Mouse (Mus musculus): ENCODE measurements around the gene Ltk. TPM values are rescaled to one million over a fixed set of nuclear protein-coding genes. Genes with fewer than 3 reads are reported as not detected.

Ltk gene
- polyA plus RNA-seq, 1 experiment = 15.0 TPM

DNA sequence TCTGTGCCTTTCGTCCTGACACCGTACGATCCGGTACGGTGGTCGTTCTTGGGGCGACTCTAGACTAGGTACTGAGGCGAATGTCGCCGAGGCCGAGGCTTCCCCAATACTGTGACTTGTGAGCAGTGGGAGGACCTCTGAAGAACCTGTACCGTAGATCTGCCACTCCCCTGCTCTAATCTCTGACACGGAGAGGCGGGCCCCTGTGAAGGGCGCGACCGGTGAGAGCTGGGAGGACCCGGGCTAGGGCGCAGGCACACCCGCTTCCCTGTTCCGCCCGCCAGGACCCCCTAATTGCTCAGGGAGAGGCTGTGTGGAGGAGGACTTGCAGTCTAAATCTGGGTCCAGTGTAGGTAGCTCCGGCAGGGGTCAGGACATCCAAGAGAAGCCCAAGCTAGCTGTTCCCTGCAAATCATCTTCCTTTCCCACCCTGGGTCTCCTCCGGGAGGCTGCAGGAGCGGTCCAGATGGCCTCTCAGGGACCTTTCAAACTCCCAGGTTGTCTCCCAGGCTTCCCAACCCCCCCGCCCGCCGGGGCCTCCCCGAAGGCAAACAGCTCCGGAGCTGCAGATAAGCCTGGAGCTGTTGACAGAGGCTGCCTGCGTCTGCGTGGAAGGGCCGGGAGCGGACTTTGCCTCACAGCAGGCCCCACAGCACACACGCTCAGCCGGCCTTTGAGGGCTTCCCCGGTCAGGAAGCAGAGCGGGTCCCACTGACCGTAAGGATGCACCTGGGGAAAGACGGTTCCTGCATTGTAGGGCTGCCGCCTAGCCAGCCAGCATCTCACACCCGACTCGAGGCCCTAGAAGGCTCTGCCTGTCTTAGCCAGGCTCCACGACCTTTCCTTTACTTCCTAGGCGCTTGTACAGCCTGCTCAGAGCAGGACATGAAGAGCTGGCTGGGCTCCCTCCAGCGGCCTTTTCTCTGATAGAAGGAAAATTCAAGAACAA is 15.8 kb downstream of the Ltk start:
- TF ChIP-seq POLR2A (IDR thresholded peaks at IDR 0.05; ENCODE audit: low read depth, low read length) = no peak
- no peak for TF ChIP-seq CTCF (IDR thresholded peaks at IDR 0.05; ENCODE audit: extremely low read depth, insufficient read depth, insufficient read length, insufficient replicate concordance)
- WGBS = 18% methylated on average over 46 of the region's 46 CpGs
- H3K27ac ChIP-seq (ENCODE audit: insufficient read depth, low read length) = no peak overlapping the region
- H3K4me1 ChIP-seq (ENCODE audit: control insufficient read depth, insufficient read depth, insufficient read length) = peaks cover 22% of the 10 kb centered on the region
- no peak overlapping the region; the same call in 1 of the 2 replicates for H3K4me3 ChIP-seq (ENCODE audit: extremely low read depth, insufficient read depth, insufficient read length)
- DNase-seq (ENCODE audit: low read depth in 1 of 2, low spot score in 2 of 2) = no peak
- H3K27me3 ChIP-seq (ENCODE audit: control insufficient read depth, insufficient read depth, low read length) = peaks cover 10% of the 10 kb centered on the region
- no peaks in the 10 kb centered on the region for H3K36me3 ChIP-seq (ENCODE audit: control insufficient read depth, insufficient read depth, low read length)

DNA sequence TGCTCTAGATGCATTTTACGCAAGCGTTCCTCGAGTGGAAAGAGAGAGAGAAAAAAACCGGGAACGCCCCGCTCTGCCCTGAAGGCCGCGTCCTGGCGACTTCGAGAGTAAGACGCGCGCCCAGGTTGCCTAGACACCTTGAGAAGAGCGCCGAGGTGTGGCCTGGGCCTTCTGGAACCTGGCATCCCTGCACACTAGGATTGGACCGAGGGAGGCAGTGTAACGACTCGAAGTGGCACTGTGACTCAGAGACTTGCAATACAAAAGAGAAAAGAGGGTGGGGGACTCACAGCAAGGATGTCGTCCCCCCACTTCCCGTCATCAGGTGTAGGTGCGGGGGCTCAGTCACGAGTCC is 16.4 kb downstream of the Ltk start:
- Histone ChIP-seq H3K27ac (ENCODE audit: insufficient read depth, low read length) (no peak overlapping the region), H3K4me1 (ENCODE audit: control insufficient read depth, insufficient read depth, insufficient read length) (peaks cover 22% of the 10 kb centered on the region), H3K27me3 (ENCODE audit: control insufficient read depth, insufficient read depth, low read length) (peaks cover 10% of the 10 kb centered on the region), H3K36me3 (ENCODE audit: control insufficient read depth, insufficient read depth, low read length) (no peaks in the 10 kb centered on the region), H3K4me3 (ENCODE audit: extremely low read depth, insufficient read depth, insufficient read length) (no peak overlapping the region; the same call in 1 of the 2 replicates)
- DNase-seq (ENCODE audit: low read depth in 1 of 2, low spot score in 2 of 2) = no peak
- 28% methylated on average over 22 of the region's 22 CpGs for whole genome bisulfite sequencing
- TF ChIP-seq CTCF (IDR thresholded peaks at IDR 0.05; ENCODE audit: extremely low read depth, insufficient read depth, insufficient read length, insufficient replicate concordance) = no peak

DNA sequence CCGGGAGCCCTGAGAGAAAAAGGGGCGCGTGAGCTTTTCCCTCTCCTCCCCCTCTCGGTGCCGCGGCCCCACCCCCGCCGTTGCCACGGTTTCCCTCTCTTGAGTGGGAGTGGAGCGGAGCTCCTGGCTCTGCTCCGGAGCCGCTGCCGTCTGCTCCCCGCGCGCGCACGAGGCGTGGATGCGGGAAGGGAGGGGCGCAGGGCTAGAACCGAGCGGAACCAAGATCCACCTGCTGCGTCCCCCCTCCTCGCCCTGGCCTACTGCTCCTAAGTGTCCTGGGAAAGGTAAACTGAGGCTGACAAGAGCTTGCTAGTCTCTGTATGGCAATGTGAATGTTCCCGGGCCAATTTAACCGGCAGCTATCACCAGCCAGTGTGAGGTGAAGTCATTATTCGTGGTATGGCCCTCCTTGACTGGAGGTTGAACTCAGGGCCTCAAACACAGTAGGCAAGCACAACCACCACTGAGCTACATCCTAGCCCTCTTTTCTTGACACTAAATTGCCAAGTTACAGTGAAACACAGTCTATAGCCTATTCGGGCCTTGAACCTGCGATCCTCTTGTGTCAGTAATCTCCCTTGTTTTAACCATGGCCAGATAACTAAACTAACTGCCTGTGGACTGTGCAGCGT is 16.9 kb downstream of the Ltk start:
- Histone ChIP-seq H3K4me1 (ENCODE audit: control insufficient read depth, insufficient read depth, insufficient read length) (peaks cover 22% of the 10 kb centered on the region), H3K36me3 (ENCODE audit: control insufficient read depth, insufficient read depth, low read length) (no peaks in the 10 kb centered on the region), H3K27ac (ENCODE audit: insufficient read depth, low read length) (no peak overlapping the region), H3K4me3 (ENCODE audit: extremely low read depth, insufficient read depth, insufficient read length) (peak overlapping the region; percentile 94), H3K27me3 (ENCODE audit: control insufficient read depth, insufficient read depth, low read length) (peaks cover 10% of the 10 kb centered on the region)
- DNase-seq (ENCODE audit: low read depth in 1 of 2, low spot score in 2 of 2) = no peak
- WGBS = 17% methylated on average over 31 of the region's 31 CpGs
- TF ChIP-seq CTCF (IDR thresholded peaks at IDR 0.05; ENCODE audit: extremely low read depth, insufficient read depth, insufficient read length, insufficient replicate concordance) (no peak), POLR2A (IDR thresholded peaks at IDR 0.05; ENCODE audit: low read depth, low read length) (no peak)

DNA sequence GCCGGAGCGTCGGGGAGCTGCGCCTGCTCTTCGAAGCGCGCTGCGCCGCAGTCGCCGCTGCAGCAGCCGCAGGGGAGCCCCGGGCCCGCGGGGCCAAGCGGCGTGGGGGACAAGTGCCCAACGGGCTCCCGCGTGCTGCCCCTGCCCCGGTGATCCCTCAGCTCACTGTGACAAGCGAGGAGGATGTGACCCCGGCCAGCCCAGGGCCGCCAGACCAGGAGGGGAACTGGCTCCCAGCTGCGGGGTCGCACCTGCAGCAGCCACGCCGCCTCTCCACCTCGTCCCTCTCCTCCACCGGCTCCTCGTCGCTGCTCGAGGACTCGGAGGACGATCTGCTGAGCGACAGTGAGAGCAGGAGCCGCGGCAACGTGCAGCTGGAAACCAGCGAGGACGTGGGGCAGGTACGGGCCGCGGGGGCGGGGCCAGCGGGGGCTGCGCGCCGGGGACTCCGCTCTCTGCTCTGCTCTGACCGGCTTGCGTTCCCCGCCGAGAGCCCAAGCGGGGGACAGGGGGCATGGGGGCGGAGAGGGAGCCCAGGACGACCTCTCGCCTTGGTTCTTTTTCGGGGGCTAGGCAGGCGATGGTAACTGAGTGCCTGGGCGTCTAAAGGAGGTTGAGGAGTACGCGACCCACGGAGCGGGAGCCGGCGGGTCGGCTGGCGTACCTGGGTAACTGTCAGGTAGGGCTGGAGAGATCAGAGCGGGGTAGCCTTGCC is 17.6 kb downstream of the Ltk start:
- H3K27ac ChIP-seq (ENCODE audit: insufficient read depth, low read length) = no peak overlapping the region
- TF ChIP-seq CTCF (IDR thresholded peaks at IDR 0.05; ENCODE audit: extremely low read depth, insufficient read depth, insufficient read length, insufficient replicate concordance) (no peak), POLR2A (IDR thresholded peaks at IDR 0.05; ENCODE audit: low read depth, low read length) (no peak)
- peak in 1 of 2 experiments; percentile 43 for DNase-seq (ENCODE audit: low read depth in 1 of 2, low spot score in 2 of 2)
- WGBS = 2% methylated on average over 66 of the region's 70 CpGs
- H3K27me3 ChIP-seq (ENCODE audit: control insufficient read depth, insufficient read depth, low read length) = peaks cover 10% of the 10 kb centered on the region
- peaks cover 22% of the 10 kb centered on the region for H3K4me1 ChIP-seq (ENCODE audit: control insufficient read depth, insufficient read depth, insufficient read length)
- H3K36me3 ChIP-seq (ENCODE audit: control insufficient read depth, insufficient read depth, low read length) = no peaks in the 10 kb centered on the region
- H3K4me3 ChIP-seq (ENCODE audit: extremely low read depth, insufficient read depth, insufficient read length) = peak overlapping the region; percentile 94

GRCm38 (mm10) chr2:119741581-119742411 is 18.4 kb downstream of the Ltk start, which contains the start of gene Itpka:
TSS of gene Itpka (plus strand) at chr2:119742337.
- H3K27me3 ChIP-seq (ENCODE audit: control insufficient read depth, insufficient read depth, low read length) = peaks cover 10% of the 10 kb centered on the region
- no peaks in the 10 kb centered on the region for H3K36me3 ChIP-seq (ENCODE audit: control insufficient read depth, insufficient read depth, low read length)
- H3K27ac ChIP-seq (ENCODE audit: insufficient read depth, low read length) = peak within 1 kb of the TSS; percentile 79
- peaks cover 22% of the 10 kb centered on the region for H3K4me1 ChIP-seq (ENCODE audit: control insufficient read depth, insufficient read depth, insufficient read length)
- TF ChIP-seq CTCF (IDR thresholded peaks at IDR 0.05; ENCODE audit: extremely low read depth, insufficient read depth, insufficient read length, insufficient replicate concordance) = no peak
- TF ChIP-seq POLR2A (IDR thresholded peaks at IDR 0.05; ENCODE audit: low read depth, low read length) = peak; percentile 25; the same call in 1 of the 2 replicates
- peak within 1 kb of the TSS; percentile 94 for H3K4me3 ChIP-seq (ENCODE audit: extremely low read depth, insufficient read depth, insufficient read length)
- WGBS = under 1% methylated on average over 49 of the region's 53 CpGs
- DNase-seq (ENCODE audit: low read depth in 1 of 2, low spot score in 2 of 2) = peak; percentile 44 to 63

DNA sequence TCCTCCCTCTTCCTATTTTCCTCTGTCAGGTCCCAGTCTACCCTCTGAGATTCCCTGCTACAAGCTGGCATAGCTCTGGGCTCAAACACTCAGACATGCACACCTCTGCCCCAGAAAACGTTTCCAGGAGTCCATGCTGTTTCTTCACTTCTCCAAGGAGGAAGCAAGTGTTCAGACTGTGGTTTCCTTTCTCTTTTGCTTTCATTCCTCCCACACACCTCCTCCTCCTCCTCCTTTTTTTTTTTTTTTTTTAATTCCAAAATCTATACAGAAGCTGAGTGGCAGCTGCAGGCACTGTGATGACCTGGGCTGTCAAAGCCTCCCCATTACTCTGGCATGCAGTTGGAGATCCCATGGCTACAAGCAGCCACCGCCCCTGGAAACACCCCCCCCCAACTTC is 19.7 kb downstream of the Ltk start:
- no peak for DNase-seq (ENCODE audit: low read depth in 1 of 2, low spot score in 2 of 2)
- no peaks in the 10 kb centered on the region for H3K36me3 ChIP-seq (ENCODE audit: control insufficient read depth, insufficient read depth, low read length)
- no peak overlapping the region for H3K27ac ChIP-seq (ENCODE audit: insufficient read depth, low read length)
- peaks cover 10% of the 10 kb centered on the region for H3K27me3 ChIP-seq (ENCODE audit: control insufficient read depth, insufficient read depth, low read length)
- peaks cover 22% of the 10 kb centered on the region for H3K4me1 ChIP-seq (ENCODE audit: control insufficient read depth, insufficient read depth, insufficient read length)
- WGBS = 13% methylated on average over 2 of the region's 2 CpGs
- H3K4me3 ChIP-seq (ENCODE audit: extremely low read depth, insufficient read depth, insufficient read length) = no peak overlapping the region
- no peak for TF ChIP-seq POLR2A (IDR thresholded peaks at IDR 0.05; ENCODE audit: low read depth, low read length)
- TF ChIP-seq CTCF (IDR thresholded peaks at IDR 0.05; ENCODE audit: extremely low read depth, insufficient read depth, insufficient read length, insufficient replicate concordance) = no peak

Measured in spleen, adult 2 months (tissue).